Mouse (Mus musculus) intestine, embryonic 14.5 days (tissue): ENCODE measurements around the gene Asb9. TPM values are rescaled to one million over a fixed set of nuclear protein-coding genes. Genes with fewer than 3 reads are reported as not detected.

Source experiments
- ATAC-seq: fragments of 200-750 bp; cut with Nextera tagmentation; replicated peaks from 2 replicates; pipeline ENCODE4 v1.8.0; 2017; ENCODE audit warnings: low read depth, moderate number of reproducible peaks, moderate TSS enrichment, moderate library complexity; ENCODE audit not compliant: low FRiP score, low TSS enrichment
- DNase-seq: peaks from one replicate; pipeline ENCODE4 v3.0.0-alpha.2; 2018; ENCODE audit warnings: low spot score
- H3K27ac ChIP-seq: fragments of 300-500 bp; sonication (generic); 2 replicates; pipeline ENCODE4 v1.5.1; 2014; ENCODE audit warnings: low read depth, mild to moderate bottlenecking, control low read depth
- H3K27me3 ChIP-seq: fragments of 300-500 bp; sonication (generic); replicated peaks from 2 replicates; pipeline ENCODE4 v1.6.1; 2014; ENCODE audit warnings: low read length, control low read depth; ENCODE audit not compliant: control insufficient read depth, insufficient read depth
- H3K36me3 ChIP-seq: fragments of 300-500 bp; sonication (generic); 2 replicates; pipeline ENCODE4 v1.6.1; 2014; ENCODE audit warnings: low read length, control low read depth; ENCODE audit not compliant: control insufficient read depth, insufficient read depth
- H3K4me1 ChIP-seq: fragments of 300-500 bp; sonication (generic); replicated peaks from 2 replicates; pipeline ENCODE4 v1.6.1; 2014; ENCODE audit warnings: low read length, control low read depth, mixed read lengths; ENCODE audit not compliant: control insufficient read depth, insufficient read depth
- H3K4me2 ChIP-seq: fragments of 300-500 bp; sonication (generic); 2 replicates; pipeline ENCODE4 v1.6.1; 2014; ENCODE audit warnings: low read length
- H3K4me3 ChIP-seq: fragments of 300-500 bp; sonication (generic); 2 replicates; pipeline ENCODE4 v1.5.1; 2014; ENCODE audit warnings: low read depth, low read length, control low read depth, mixed read lengths
- H3K9ac ChIP-seq: fragments of 300-500 bp; sonication (generic); 2 replicates; pipeline ENCODE4 v1.6.1; 2014; ENCODE audit warnings: mild to moderate bottlenecking, low read length
- H3K9me3 ChIP-seq: fragments of 300-500 bp; sonication (generic); 2 replicates; pipeline ENCODE4 v1.6.1; 2016; ENCODE audit warnings: low read length, control low read depth; ENCODE audit not compliant: control insufficient read depth
- WGBS: fragments of 180-500 bp; shearing (Covaris S2); extraction: QIAGEN DNeasy Blood & Tissue Kit; methylation state at CpG from one replicate; pipeline ENCODE4 v1.1.7; 2014; 5-methylcytosine and 5-hydroxymethylcytosine counted together
- polyA plus RNA-seq: library from polyadenylated mRNA; unstranded; fragments of >200 nt; fragmentation: Nextera tagmentation; extraction: Ambion mirVana; gene quantifications from 2 replicates; pipeline ENCODE4 v1.2.1, GENCODE M21; 2014

Asb9 gene
- not detected in 2 replicates for polyA plus RNA-seq

DNA sequence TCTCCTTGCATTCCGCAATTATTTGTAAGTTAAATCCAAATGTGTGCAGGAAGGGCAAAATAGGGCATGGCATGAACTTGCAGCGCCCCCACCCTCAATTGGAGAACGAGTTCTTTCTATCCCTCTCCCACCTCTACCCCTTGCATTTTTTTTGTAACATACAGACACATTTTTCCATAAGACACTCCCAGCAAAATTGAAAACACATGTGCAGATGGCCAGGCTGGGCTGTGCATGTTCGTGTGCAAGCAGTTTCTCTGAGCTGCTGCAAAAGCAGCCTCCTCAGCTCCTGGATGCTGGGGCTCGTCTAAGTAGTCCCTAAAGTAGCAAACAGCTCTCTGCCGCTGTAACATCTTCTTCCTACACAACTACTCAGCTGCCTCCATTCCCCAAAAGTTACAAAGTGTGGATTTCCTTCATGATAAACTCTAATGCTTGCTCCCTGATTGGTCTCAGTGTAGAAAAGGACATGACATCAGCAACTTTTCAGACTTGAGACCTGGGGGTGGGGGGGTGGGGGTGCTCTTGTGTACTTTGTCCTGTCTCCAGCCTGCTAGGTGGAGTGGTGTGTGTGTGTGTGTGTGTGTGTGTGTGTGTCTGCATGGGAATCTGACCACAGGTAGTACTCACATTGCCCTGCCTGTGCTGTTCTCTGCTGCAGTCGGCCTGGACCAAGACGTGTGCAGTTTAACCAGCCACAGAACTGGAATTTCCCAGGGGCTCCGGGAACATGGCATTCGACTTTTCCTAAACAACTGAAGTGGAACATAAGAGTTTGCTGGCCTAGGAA lies at the start of gene Asb9:
Gene Asb9 (plus strand): TSS at position 619 of the 790 bp plus-strand sequence.
- H3K4me2 ChIP-seq: no peak within 1 kb of the TSS
- DNase-seq (no peak), ATAC-seq (no peak)
- H3K27me3 ChIP-seq: no peaks in the 10 kb centered on the region
- no peak within 1 kb of the TSS for H3K9ac ChIP-seq
- H3K27ac ChIP-seq: no peak within 1 kb of the TSS
- H3K36me3 ChIP-seq: no peaks in the 10 kb centered on the region
- no peaks in the 10 kb centered on the region for H3K4me1 ChIP-seq
- no peak within 1 kb of the TSS for H3K4me3 ChIP-seq
- H3K9me3 ChIP-seq: no peaks in the 10 kb centered on the region
- 66% methylated on average over 10 of the region's 10 CpGs for WGBS

DNA sequence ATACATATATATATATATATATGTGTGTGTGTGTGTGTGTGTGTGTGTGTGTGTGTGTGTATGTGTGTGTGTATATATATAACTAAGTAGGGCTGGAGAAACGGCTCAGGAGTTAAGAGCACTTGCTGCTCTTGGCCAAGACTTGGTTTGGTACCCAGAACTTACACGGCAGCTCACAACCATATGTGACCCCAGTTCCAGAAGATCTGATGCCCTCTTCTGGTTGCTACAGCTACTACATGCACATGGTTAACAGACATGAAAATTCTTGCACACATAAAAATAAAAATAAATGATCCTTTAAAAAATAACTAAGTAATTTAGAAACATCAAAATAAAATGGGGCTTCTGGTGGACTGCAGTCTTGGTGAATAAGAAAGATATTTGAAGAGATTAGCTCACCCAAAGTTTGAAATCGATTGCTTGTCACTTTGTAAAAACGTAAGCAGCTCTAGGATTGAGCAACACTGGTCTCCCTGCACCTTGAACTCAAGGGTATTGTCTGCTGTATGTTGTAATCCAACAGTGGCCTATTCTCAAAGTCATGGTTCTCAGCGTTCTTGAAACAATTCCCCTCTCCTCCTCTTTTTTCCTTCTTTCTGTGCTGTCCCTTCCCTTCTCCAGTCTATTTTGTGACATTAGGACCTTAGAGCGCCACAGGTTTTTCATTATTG lies 46.8 kb upstream of the Asb9 start:
- Histone ChIP-seq H3K4me1 (no peaks in the 10 kb centered on the region), H3K9me3 (no peaks in the 10 kb centered on the region), H3K4me2 (no peak overlapping the region), H3K36me3 (no peaks in the 10 kb centered on the region), H3K27me3 (no peaks in the 10 kb centered on the region), H3K4me3 (no peak overlapping the region), H3K9ac (no peak overlapping the region), H3K27ac (no peak overlapping the region)
- 76% methylated on average over 6 of the region's 6 CpGs for WGBS
- ATAC-seq (no peak), DNase-seq (no peak)

DNA sequence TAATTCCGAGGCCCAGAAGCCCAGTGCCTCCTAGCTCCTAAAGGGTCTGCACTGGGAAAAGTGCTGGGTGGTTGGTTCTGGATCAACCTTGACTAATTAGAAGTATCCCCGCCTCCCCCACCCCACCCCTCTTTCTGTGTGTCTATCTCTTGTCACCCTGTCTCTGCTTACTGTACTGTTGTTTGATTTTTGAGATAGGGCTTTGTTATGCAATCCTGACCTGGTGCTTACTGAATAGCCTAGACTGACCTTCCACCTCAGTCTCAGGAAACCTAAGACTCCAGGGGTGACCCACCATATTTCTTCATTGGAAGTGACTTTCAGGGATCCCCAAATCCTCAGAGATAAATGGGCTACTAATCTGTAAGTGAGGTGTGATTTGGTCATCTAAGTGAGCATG lies 3.9 kb upstream of the Asb9 start:
- ATAC-seq: no peak
- Histone ChIP-seq H3K9me3 (no peaks in the 10 kb centered on the region), H3K4me2 (no peak overlapping the region), H3K27me3 (no peaks in the 10 kb centered on the region), H3K27ac (no peak overlapping the region), H3K9ac (no peak overlapping the region), H3K36me3 (no peaks in the 10 kb centered on the region), H3K4me1 (no peaks in the 10 kb centered on the region), H3K4me3 (no peak overlapping the region)
- no peak for DNase-seq
- WGBS: 58% methylated on average over 2 of the region's 2 CpGs

DNA sequence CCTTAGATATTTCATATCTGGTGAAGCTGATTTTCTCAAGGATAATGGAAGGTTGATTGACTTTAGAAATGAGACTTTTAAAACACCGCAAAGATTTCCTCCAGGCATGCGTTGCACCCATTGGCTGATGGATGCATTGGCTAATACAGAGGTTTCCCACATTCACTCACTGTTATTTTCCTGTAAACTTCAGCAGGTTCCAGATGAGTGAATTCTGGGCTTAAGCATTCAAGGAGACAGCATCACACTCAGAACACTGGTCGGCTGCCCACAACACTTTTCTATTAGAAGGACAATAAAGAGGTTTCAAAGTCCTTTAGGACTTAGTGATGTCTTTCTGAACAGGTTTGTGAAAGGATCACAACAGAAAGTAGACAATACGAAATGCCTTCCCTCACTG lies 941 bp downstream of the Asb9 start:
- Histone ChIP-seq H3K4me2 (no peak overlapping the region), H3K36me3 (no peaks in the 10 kb centered on the region), H3K4me1 (no peaks in the 10 kb centered on the region), H3K27me3 (no peaks in the 10 kb centered on the region), H3K27ac (no peak overlapping the region), H3K9ac (no peak overlapping the region), H3K9me3 (no peaks in the 10 kb centered on the region), H3K4me3 (no peak overlapping the region)
- 86% methylated on average over 4 of the region's 4 CpGs for WGBS
- DNase-seq: no peak
- ATAC-seq: no peak

DNA sequence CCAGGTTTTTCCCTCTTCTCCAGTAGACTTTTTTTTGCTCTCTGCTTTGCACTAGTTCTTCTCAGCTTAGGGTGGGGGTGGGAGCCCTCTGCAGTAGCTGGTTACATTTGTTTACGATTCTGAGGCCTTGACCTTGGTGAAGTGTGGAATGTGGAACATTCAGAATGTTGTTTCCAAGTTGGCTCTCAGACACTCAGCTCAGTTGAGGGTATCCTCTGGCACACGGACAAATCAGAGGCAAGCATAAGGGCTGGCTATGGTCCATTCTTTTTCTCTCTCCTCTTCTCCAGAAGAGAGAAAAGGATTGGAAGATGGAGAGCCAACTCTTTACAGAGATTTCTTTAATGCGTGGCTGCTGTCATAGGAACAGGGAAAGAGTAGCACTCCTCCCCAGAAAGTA lies 2.6 kb downstream of the Asb9 start:
- H3K4me1 ChIP-seq: no peaks in the 10 kb centered on the region
- no peak overlapping the region for H3K4me2 ChIP-seq
- no peak overlapping the region for H3K4me3 ChIP-seq
- no peak overlapping the region for H3K9ac ChIP-seq
- no peak for DNase-seq
- WGBS: 36% methylated on average over 3 of the region's 3 CpGs
- ATAC-seq: no peak
- no peak overlapping the region for H3K27ac ChIP-seq
- no peaks in the 10 kb centered on the region for H3K36me3 ChIP-seq
- no peaks in the 10 kb centered on the region for H3K9me3 ChIP-seq
- no peaks in the 10 kb centered on the region for H3K27me3 ChIP-seq

DNA sequence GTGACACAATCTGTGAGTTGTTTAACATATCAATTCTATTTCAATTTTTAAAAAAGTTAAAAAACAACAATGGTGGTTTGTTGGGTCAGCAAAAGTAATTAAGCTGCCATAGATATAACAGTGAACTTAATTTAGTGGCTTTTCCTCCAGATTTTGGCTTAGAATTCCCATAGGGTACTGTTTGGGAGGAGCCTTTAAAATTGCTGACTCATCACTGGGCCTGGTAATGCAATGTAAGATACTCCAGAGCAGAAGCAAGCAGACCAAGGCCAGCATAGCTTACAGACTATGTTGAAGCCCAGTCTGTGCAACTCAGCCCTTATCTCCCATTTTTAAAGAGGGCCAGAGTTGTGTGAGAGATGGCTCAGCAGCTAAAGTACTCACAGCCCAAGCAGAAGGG lies 16.0 kb downstream of the Asb9 start:
- ATAC-seq: no peak
- no peaks in the 10 kb centered on the region for H3K9me3 ChIP-seq
- H3K4me1 ChIP-seq: no peaks in the 10 kb centered on the region
- H3K27me3 ChIP-seq: 0 out of 2 replicates have a peak, but pooled peaks cover 3% of the 10 kb centered on the region
- H3K27ac ChIP-seq: no peak overlapping the region
- H3K4me2 ChIP-seq: no peak overlapping the region
- DNase-seq: no peak
- H3K9ac ChIP-seq: no peak overlapping the region
- no peak overlapping the region for H3K4me3 ChIP-seq
- no peaks in the 10 kb centered on the region for H3K36me3 ChIP-seq

DNA sequence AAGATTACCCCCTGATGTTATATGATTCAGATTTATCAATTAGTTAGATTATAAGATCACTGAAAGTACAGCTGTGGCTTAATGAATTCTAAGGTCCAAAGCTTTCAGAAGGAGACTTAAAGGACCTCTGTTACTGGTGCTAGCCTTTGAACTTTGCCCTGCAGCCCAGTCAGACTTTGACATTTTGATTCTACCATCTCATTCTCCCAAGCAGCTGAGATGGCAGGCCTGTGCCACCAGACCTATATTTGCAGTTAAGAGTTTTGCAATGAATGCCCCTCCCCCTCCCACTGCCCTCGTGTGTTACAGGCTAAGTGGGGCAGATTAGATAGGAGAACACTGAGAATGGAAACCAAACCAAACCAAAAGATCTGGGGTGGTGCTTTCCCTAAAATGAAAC lies 20.4 kb downstream of the Asb9 start:
- no peaks in the 10 kb centered on the region for H3K4me1 ChIP-seq
- H3K9ac ChIP-seq: no peak overlapping the region
- H3K9me3 ChIP-seq: no peaks in the 10 kb centered on the region
- DNase-seq (no peak), ATAC-seq (no peak)
- 38% methylated on average over 1 of the region's 1 CpGs for WGBS
- H3K4me3 ChIP-seq: no peak overlapping the region
- no peak overlapping the region for H3K4me2 ChIP-seq
- no peak overlapping the region for H3K27ac ChIP-seq
- H3K27me3 ChIP-seq: 0 out of 2 replicates have a peak, but pooled peaks cover 3% of the 10 kb centered on the region
- H3K36me3 ChIP-seq: no peaks in the 10 kb centered on the region

DNA sequence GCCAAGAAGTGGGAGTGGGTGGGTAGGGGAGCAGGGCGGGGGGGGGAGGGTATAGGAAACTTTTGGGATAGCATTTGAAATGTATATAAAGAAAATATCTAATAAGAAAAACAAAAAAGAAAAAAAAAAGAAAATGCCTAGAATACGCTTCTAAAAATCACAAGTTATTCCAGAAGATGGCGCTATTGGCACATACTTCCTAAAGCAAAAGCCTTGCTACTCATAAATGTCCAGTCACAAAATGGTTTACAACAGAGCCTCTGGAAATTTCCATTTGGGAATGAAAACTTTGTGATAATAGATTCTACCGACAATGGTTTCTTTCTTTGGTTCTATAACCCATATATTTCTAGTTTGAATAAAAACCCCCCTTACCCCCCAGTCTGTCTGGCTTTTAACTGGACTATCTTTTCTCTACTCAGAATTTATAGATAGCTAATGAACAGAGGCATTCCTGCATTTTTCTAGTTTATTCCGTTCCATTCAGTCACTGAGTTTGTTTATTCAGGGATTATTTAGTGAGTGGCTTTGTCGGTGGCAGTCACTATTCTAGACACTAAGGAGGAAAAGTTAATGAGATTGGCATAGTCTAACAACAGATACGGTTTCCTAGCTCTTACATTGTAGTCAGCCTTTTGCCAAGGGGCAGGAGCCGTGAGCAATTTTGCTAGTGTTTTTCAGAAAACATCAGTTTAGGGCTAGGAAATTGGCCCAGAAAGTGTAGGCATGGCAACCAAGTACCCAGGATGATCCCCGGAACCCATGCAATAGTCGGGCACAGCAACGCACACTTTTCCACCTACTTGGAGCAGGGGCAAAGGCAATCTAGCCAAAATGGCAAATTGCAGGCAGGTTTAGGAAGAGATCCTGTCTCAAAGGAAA lies 35.5 kb downstream of the Asb9 start:
- WGBS: 42% methylated on average over 11 of the region's 11 CpGs
- H3K36me3 ChIP-seq: no peaks in the 10 kb centered on the region
- ATAC-seq (no peak), DNase-seq (no peak)
- 0 out of 2 replicates have a peak, but pooled peaks cover 3% of the 10 kb centered on the region for H3K27me3 ChIP-seq
- H3K4me2 ChIP-seq: no peak overlapping the region
- H3K27ac ChIP-seq: no peak overlapping the region
- no peaks in the 10 kb centered on the region for H3K4me1 ChIP-seq
- H3K9ac ChIP-seq: no peak overlapping the region
- H3K9me3 ChIP-seq: no peaks in the 10 kb centered on the region
- H3K4me3 ChIP-seq: no peak overlapping the region
